8 mouse cellular contexts compared by ENCODE assay signal in the genomic region with DNA sequence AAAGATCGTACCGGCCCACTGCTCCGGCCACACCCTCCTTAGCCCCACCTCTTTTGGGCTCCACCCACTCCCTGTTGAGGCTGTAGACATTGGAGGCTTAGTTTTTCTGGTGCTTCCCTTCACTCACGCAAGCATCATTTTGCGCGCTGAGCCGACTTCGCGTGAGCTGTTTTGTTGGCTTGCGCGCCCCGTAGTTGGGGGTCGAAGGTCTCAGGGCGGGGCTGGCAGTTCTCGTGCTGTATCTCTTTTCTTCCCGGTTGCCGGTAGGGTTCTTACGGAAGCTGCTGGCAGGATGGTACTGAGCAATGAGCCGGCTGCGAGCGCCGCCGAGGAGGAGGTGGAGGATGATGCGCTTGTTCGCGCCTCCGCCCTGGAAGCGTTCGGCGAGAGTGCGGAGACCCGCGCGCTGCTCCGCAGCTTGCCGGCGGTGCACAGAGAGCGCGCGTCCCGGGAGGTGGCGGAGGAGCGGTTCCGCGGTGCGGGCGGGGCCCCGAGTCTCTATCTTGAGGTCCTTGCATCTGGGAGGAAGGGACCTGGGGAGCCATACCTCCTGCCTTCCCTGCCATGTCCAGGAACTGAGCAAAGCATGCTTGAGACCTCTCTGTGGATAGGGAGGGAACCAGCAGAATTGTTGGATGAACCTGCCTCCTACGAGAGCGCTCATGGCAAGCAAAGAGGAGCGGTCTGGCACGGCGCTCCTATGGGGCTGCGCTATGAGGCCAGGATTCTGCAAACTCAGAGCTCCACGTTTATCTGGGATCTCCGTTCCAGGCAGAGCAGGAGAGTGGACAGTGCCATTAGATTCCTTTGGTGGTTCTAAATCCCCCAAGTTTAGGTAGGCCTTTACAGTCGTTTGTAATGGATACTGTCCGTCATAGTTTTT. TPM values are rescaled to one million over a fixed set of nuclear protein-coding genes. Genes with fewer than 3 reads are reported as not detected.
DNase-seq lines count a peak whose midpoint lies in the region; ATAC-seq lines count a peak whose summit lies in the region.

A gene (plus strand): TSS at position 197 of the 883 bp plus-strand sequence.

- H3K36me3 ChIP-seq in heart, embryonic 14.5 days (ENCODE audit: control insufficient read depth, insufficient read depth, low read length): peaks cover 6% of the 10 kb centered on the region
- peaks cover 50% of the 10 kb centered on the region for H3K36me3 ChIP-seq in liver, embryonic 13.5 days
- H3K36me3 ChIP-seq in stomach, embryonic 16.5 days (ENCODE audit: control insufficient read depth, insufficient read depth, low read length): no peaks in the 10 kb centered on the region

- peak; percentile 84 for DNase-seq in c-Kit-negative CD71-positive TER-119-positive erythroid progenitor cells, embryonic 14.5 days (ENCODE audit: low read depth, low spot score)
- DNase-seq in fibroblast of lung, adult 2 months (ENCODE audit: low read depth): peak; percentile 77
- peak; percentile 95 for DNase-seq in kidney, postnatal 14 days
- DNase-seq in liver, embryonic 13.5 days: peak; percentile 94
- peak; percentile 96 for DNase-seq in neural tube, embryonic 10.5 days (ENCODE audit: extremely low spot score, low spot score)

- peak; percentile 95 for ATAC-seq in CD4-positive, CD25-positive, alpha-beta regulatory T cell, adult 4 months
- ATAC-seq in heart, embryonic 14.5 days (ENCODE audit: insufficient number of reproducible peaks, insufficient read depth, low FRiP score, low read depth): peak; percentile 90
- ATAC-seq in liver, embryonic 13.5 days (ENCODE audit: low read depth): peak; percentile 92
- peak; percentile 97 for ATAC-seq in stomach, embryonic 16.5 days (ENCODE audit: insufficient read depth, low FRiP score)

- under 1% methylated on average over 58 of the region's 58 CpGs for WGBS in heart, embryonic 14.5 days
- under 1% methylated on average over 58 of the region's 58 CpGs for WGBS in liver, embryonic 13.5 days (ENCODE audit: insufficient replicate concordance)
- under 1% methylated on average over 58 of the region's 58 CpGs for WGBS in stomach, embryonic 16.5 days

- no peaks in the 10 kb centered on the region for H3K9me3 ChIP-seq in heart, embryonic 14.5 days (ENCODE audit: control insufficient read depth, low read length)
- no peaks in the 10 kb centered on the region for H3K9me3 ChIP-seq in liver, embryonic 13.5 days (replicated peaks)
- H3K9me3 ChIP-seq in stomach, embryonic 16.5 days (replicated peaks; ENCODE audit: control insufficient read depth, low read length): no peaks in the 10 kb centered on the region

- H3K4me1 ChIP-seq in heart, embryonic 14.5 days (ENCODE audit: control insufficient read depth in 2 of 2, insufficient read depth in 2 of 2, low read length in 2 of 2): peaks cover 2 to 7% of the 10 kb centered on the region in 2 experiments; a peak in 2 of 4 replicates
- H3K4me1 ChIP-seq in liver, embryonic 13.5 days (replicated peaks): peaks cover 47% of the 10 kb centered on the region
- peaks cover 11% of the 10 kb centered on the region for H3K4me1 ChIP-seq in stomach, embryonic 16.5 days (ENCODE audit: control insufficient read depth, insufficient read depth, low read length)

- H3K4me3 ChIP-seq in heart, embryonic 14.5 days (ENCODE audit: control insufficient read depth in 1 of 2, insufficient read depth in 1 of 2, low read depth in 1 of 2, low read length in 2 of 2): peak within 1 kb of the TSS; percentile 75 to 78
- H3K4me3 ChIP-seq in liver, embryonic 13.5 days (replicated peaks): peak within 1 kb of the TSS; percentile 77
- H3K4me3 ChIP-seq in stomach, embryonic 16.5 days (replicated peaks; ENCODE audit: low read length): peak within 1 kb of the TSS; percentile 77

- H3K27ac ChIP-seq in heart, embryonic 14.5 days (replicated peaks in 1 of 2; ENCODE audit: control insufficient read depth in 1 of 2, insufficient read depth in 1 of 2, low read depth in 2 of 2, low read length in 2 of 2): peak within 1 kb of the TSS; percentile 26 to 43; a peak in 3 of 4 replicates
- H3K27ac ChIP-seq in liver, embryonic 13.5 days: peak within 1 kb of the TSS; percentile 93
- peak within 1 kb of the TSS; percentile 43 for H3K27ac ChIP-seq in stomach, embryonic 16.5 days (ENCODE audit: low read length)

- no peaks in the 10 kb centered on the region for H3K27me3 ChIP-seq in heart, embryonic 14.5 days (ENCODE audit: control insufficient read depth, insufficient read depth, low read length)
- peaks cover 20% of the 10 kb centered on the region; the same call in 1 of the 2 replicates for H3K27me3 ChIP-seq in liver, embryonic 13.5 days
- no peaks in the 10 kb centered on the region for H3K27me3 ChIP-seq in stomach, embryonic 16.5 days (ENCODE audit: control insufficient read depth, insufficient read depth, low read length)

- peak within 1 kb of the TSS; percentile 74 for H3K9ac ChIP-seq in heart, embryonic 14.5 days (ENCODE audit: low read length)
- peak within 1 kb of the TSS; percentile 83 for H3K9ac ChIP-seq in liver, embryonic 13.5 days
- peak within 1 kb of the TSS; percentile 74 for H3K9ac ChIP-seq in stomach, embryonic 16.5 days (ENCODE audit: low read length)

- peak within 1 kb of the TSS; percentile 77 for H3K4me2 ChIP-seq in heart, embryonic 14.5 days (ENCODE audit: low read length)
- peak within 1 kb of the TSS; percentile 89 for H3K4me2 ChIP-seq in liver, embryonic 13.5 days
- peak within 1 kb of the TSS; percentile 73 for H3K4me2 ChIP-seq in stomach, embryonic 16.5 days (ENCODE audit: low read depth, low read length)

RNA-seq across cellular contexts. Expression of the gene that starts here (rescaled TPM):
- 10 to 100 TPM; 24.0 to 41.8 TPM for polyA plus RNA-seq in CD4-positive, CD25-positive, alpha-beta regulatory T cell, adult 4 months (2017; shearing (Covaris generic))
- polyA plus RNA-seq in heart, embryonic 14.5 days (2014; fragmentation: Nextera tagmentation; extraction: Ambion mirVana): 16.6 TPM in 2 replicates
- polyA plus RNA-seq in liver, embryonic 13.5 days (2015; fragmentation: Nextera tagmentation; extraction: Ambion mirVana): 22.2 and 23.0 TPM in 2 replicates
- 42.2 and 44.4 TPM in 2 replicates for polyA plus RNA-seq in stomach, embryonic 16.5 days (2015; fragmentation: Nextera tagmentation; extraction: Ambion mirVana)

Comparison
In these comparisons a context has a peak if more than half of its experiments do, and no peak if none do; other contexts are left out.
1. Peak in every context shown above with its lines: DNase-seq, ATAC-seq, H3K4me3 ChIP-seq and H3K27ac ChIP-seq.
2. H3K27ac ChIP-seq: peak in every context shown above with its lines; median percentile 93 in liver, embryonic 13.5 days; 43 in stomach, embryonic 16.5 days; 34 in heart, embryonic 14.5 days.